Mouse (Mus musculus) small intestine, adult 2 months (tissue): ENCODE data around the gene Meis2.

Experiments
- CTCF ChIP-seq: fragments of 200-500 bp; IDR thresholded peaks from 2 replicates; pipeline ENCODE4 v1.5.1; 2012; ENCODE audit warnings: low read depth, mild to moderate bottlenecking, control low read depth, inconsistent platforms, low read length, moderate library complexity, mixed read lengths; ENCODE audit not compliant: insufficient replicate concordance, insufficient read length; ENCODE audit errors: extremely low read depth
- POLR2A ChIP-seq: fragments of 200-500 bp; IDR thresholded peaks from 2 replicates; pipeline ENCODE4 v1.6.1; 2012; ENCODE audit warnings: low read depth, mild to moderate bottlenecking, control low read depth, inconsistent platforms, low read length, moderate library complexity

GRCm38 (mm10) chr2:116105179-116105578 is 39.5 kb upstream of the Meis2 start:
- no peak for TF ChIP-seq POLR2A
- TF ChIP-seq CTCF: no peak
